Mouse (Mus musculus): ENCODE results near the gene Pik3c2a. TPM values are rescaled to one million over a fixed set of nuclear protein-coding genes. Genes with fewer than 3 reads are reported as not detected.

Pik3c2a gene
- polyA plus RNA-seq, 1 experiment from 2014 or later: 35.3 TPM

DNA sequence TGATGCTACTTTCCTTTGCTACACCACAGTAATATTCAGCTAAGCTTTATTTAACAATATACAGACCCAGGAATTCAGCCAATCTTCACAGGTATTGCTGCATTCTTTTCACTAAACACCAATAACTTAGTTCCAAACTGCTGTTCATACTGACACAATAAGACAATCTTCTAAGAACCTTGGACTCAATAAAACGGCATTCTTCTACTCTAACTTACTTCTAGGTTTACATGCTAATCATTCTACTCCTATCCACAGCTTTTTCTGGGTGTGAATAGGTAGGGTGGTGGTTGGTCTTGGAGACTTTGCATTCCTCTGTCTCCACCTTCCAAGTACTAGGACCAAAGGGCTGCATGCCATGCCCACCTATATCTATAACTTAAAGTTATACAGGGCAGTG, 69.0 kb downstream of the Pik3c2a start:
- H3K36me3 ChIP-seq (ENCODE audit: control insufficient read depth, insufficient read depth, low read length): no peaks in the 10 kb centered on the region; the same call in 1 of the 2 replicates
- ATAC-seq (ENCODE audit: insufficient number of reproducible peaks, low FRiP score, low TSS enrichment, low read depth) (no peak), DNase-seq (ENCODE audit: low spot score) (no peak)
- no peaks in the 10 kb centered on the region; the same call in 1 of the 2 replicates for H3K9me3 ChIP-seq (ENCODE audit: control insufficient read depth, low read length)
- H3K27me3 ChIP-seq (ENCODE audit: control insufficient read depth, insufficient read depth, low read length): no peaks in the 10 kb centered on the region
- no peak overlapping the region for H3K9ac ChIP-seq (ENCODE audit: low read length)
- H3K27ac ChIP-seq (replicated peaks; ENCODE audit: low read depth, low read length): no peak overlapping the region
- WGBS: 90% methylated on average over 1 of the region's 1 CpGs
- no peak overlapping the region for H3K4me2 ChIP-seq (ENCODE audit: low read depth, severe bottlenecking)
- H3K4me1 ChIP-seq (ENCODE audit: control insufficient read depth, insufficient read depth, low read length): no peaks in the 10 kb centered on the region
- no peak overlapping the region for H3K4me3 ChIP-seq (ENCODE audit: low read depth, low read length)

GRCm38 (mm10) chr7:116336226-116336625, 107.0 kb downstream of the Pik3c2a start:
- H3K4me2 ChIP-seq (ENCODE audit: low read depth, severe bottlenecking): no peak overlapping the region
- no peaks in the 10 kb centered on the region for H3K9me3 ChIP-seq (ENCODE audit: control insufficient read depth, low read length)
- no peak overlapping the region for H3K9ac ChIP-seq (ENCODE audit: low read length)
- 0 out of 2 replicates have a peak, but pooled peaks cover 2% of the 10 kb centered on the region for H3K4me1 ChIP-seq (ENCODE audit: control insufficient read depth, insufficient read depth, low read length)
- no peaks in the 10 kb centered on the region for H3K27me3 ChIP-seq (ENCODE audit: control insufficient read depth, insufficient read depth, low read length)
- H3K36me3 ChIP-seq (ENCODE audit: control insufficient read depth, insufficient read depth, low read length): peaks cover 2% of the 10 kb centered on the region; the same call in 1 of the 2 replicates
- 75% methylated on average over 1 of the region's 1 CpGs for WGBS
- H3K27ac ChIP-seq (replicated peaks; ENCODE audit: low read depth, low read length): no peak overlapping the region
- peak; percentile 60 for DNase-seq (ENCODE audit: low spot score)
- H3K4me3 ChIP-seq (ENCODE audit: low read depth, low read length): no peak overlapping the region
- ATAC-seq (ENCODE audit: insufficient number of reproducible peaks, low FRiP score, low TSS enrichment, low read depth): no peak

DNA sequence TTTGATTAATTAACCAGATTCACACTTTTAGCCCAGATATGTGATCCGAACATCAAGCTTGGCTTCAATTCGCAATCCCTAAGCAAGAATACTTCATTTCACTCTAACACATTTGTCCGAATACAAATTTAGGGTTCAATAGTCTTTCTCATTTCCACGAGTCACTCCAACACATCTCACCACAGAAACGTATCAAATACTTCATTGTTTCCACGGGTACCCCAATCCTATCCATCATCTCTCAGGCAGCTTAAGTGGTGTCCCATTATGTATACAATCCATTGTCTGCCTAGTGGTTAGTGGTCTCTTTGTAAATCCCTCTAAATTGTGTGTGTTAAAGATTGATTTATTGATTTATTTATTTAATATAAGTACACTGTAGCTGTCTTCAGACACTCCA, 108.1 kb downstream of the Pik3c2a start:
- H3K9ac ChIP-seq (ENCODE audit: low read length): no peak overlapping the region
- no peaks in the 10 kb centered on the region for H3K9me3 ChIP-seq (ENCODE audit: control insufficient read depth, low read length)
- H3K4me2 ChIP-seq (ENCODE audit: low read depth, severe bottlenecking): no peak overlapping the region; the same call in 1 of the 2 replicates
- no peak overlapping the region; the same call in 1 of the 2 replicates for H3K4me3 ChIP-seq (ENCODE audit: low read depth, low read length)
- no peak for DNase-seq (ENCODE audit: low spot score)
- WGBS: 88% methylated on average over 6 of the region's 6 CpGs
- H3K36me3 ChIP-seq (ENCODE audit: control insufficient read depth, insufficient read depth, low read length): peaks cover 8% of the 10 kb centered on the region
- H3K27ac ChIP-seq (replicated peaks; ENCODE audit: low read depth, low read length): no peak overlapping the region
- 0 out of 2 replicates have a peak, but pooled peaks cover 2% of the 10 kb centered on the region for H3K4me1 ChIP-seq (ENCODE audit: control insufficient read depth, insufficient read depth, low read length)
- ATAC-seq (ENCODE audit: insufficient number of reproducible peaks, low FRiP score, low TSS enrichment, low read depth): no peak
- H3K27me3 ChIP-seq (ENCODE audit: control insufficient read depth, insufficient read depth, low read length): no peaks in the 10 kb centered on the region

DNA sequence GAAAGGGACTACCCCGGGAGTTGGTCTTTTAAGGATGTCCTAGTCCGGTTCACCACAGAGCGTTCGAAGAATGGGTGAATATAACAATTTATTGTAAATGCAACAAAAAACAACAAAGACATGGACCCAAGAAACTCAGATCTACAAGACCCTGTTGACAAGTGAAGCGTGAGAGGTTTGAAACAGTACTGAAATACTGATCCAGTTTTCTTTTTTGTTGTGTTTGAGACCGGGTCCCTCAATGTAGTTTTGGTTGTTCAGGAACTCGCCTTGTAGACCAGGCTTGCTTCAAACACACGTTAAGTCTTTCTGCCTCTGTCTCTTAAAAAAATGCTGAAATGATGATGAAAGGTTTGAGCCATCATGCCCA, 108.6 kb downstream of the Pik3c2a start:
- Histone ChIP-seq H3K4me2 (ENCODE audit: low read depth, severe bottlenecking) (peak overlapping the region; percentile 62), H3K4me1 (ENCODE audit: control insufficient read depth, insufficient read depth, low read length) (0 out of 2 replicates have a peak, but pooled peaks cover 2% of the 10 kb centered on the region), H3K27ac (replicated peaks; ENCODE audit: low read depth, low read length) (peak overlapping the region; percentile 10; the same call in 1 of the 2 replicates), H3K9me3 (ENCODE audit: control insufficient read depth, low read length) (no peaks in the 10 kb centered on the region), H3K27me3 (ENCODE audit: control insufficient read depth, insufficient read depth, low read length) (no peaks in the 10 kb centered on the region), H3K36me3 (ENCODE audit: control insufficient read depth, insufficient read depth, low read length) (peaks cover 13% of the 10 kb centered on the region), H3K4me3 (ENCODE audit: low read depth, low read length) (peak overlapping the region; percentile 67), H3K9ac (ENCODE audit: low read length) (peak overlapping the region; percentile 83)
- DNase-seq (ENCODE audit: low spot score): no peak
- 22% methylated on average over 8 of the region's 8 CpGs for WGBS
- ATAC-seq (ENCODE audit: insufficient number of reproducible peaks, low FRiP score, low TSS enrichment, low read depth): no peak

- Histone ChIP-seq H3K9me3 (ENCODE audit: control insufficient read depth, low read length) (no peaks in the 10 kb centered on the region), H3K36me3 (ENCODE audit: control insufficient read depth, insufficient read depth, low read length) (peaks cover 13% of the 10 kb centered on the region), H3K27ac (replicated peaks; ENCODE audit: low read depth, low read length) (peak within 1 kb of the TSS; percentile 10; the same call in 1 of the 2 replicates), H3K4me1 (ENCODE audit: control insufficient read depth, insufficient read depth, low read length) (0 out of 2 replicates have a peak, but pooled peaks cover 2% of the 10 kb centered on the region), H3K27me3 (ENCODE audit: control insufficient read depth, insufficient read depth, low read length) (no peaks in the 10 kb centered on the region), H3K9ac (ENCODE audit: low read length) (peak within 1 kb of the TSS; percentile 83), H3K4me2 (ENCODE audit: low read depth, severe bottlenecking) (peak within 1 kb of the TSS; percentile 62), H3K4me3 (ENCODE audit: low read depth, low read length) (peak within 1 kb of the TSS; percentile 67)
- DNase-seq (ENCODE audit: low spot score) (peak; percentile 98), ATAC-seq (ENCODE audit: insufficient number of reproducible peaks, low FRiP score, low TSS enrichment, low read depth) (peak; percentile 98)
- WGBS: under 1% methylated on average over 78 of the region's 78 CpGs
Measured at GRCm38 (mm10) chr7:116333713-116334668, 109.3 kb downstream of the Pik3c2a start, which contains the start of gene Rps13. Gene Rps13 (minus strand): TSS chr7:116334195.

DNA sequence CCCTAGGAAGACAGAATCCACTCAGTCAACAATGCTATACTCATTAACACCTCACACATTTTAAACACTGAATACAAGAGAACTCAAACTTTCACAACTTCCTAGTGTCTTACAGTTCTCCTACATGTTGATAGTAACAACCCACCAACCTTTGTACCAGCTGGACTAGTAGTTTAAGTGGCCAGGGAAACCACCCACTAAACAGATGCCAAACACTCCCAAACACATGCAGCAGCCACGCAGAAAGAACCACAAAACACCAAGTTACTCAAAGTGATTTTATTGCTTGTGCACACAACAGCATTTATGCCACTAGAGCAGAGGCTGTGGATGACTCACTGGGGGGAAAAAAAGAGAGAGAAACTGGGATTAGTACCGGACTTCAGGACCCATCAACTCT, 112.0 kb downstream of the Pik3c2a start:
- 0 out of 2 replicates have a peak, but pooled peaks cover 2% of the 10 kb centered on the region for H3K4me1 ChIP-seq (ENCODE audit: control insufficient read depth, insufficient read depth, low read length)
- 97% methylated on average over 2 of the region's 2 CpGs for WGBS
- no peak overlapping the region for H3K4me2 ChIP-seq (ENCODE audit: low read depth, severe bottlenecking)
- peaks cover 13% of the 10 kb centered on the region for H3K36me3 ChIP-seq (ENCODE audit: control insufficient read depth, insufficient read depth, low read length)
- H3K9me3 ChIP-seq (ENCODE audit: control insufficient read depth, low read length): no peaks in the 10 kb centered on the region
- DNase-seq (ENCODE audit: low spot score) (no peak), ATAC-seq (ENCODE audit: insufficient number of reproducible peaks, low FRiP score, low TSS enrichment, low read depth) (no peak)
- no peaks in the 10 kb centered on the region for H3K27me3 ChIP-seq (ENCODE audit: control insufficient read depth, insufficient read depth, low read length)
- no peak overlapping the region for H3K4me3 ChIP-seq (ENCODE audit: low read depth, low read length)
- H3K9ac ChIP-seq (ENCODE audit: low read length): no peak overlapping the region
- no peak overlapping the region for H3K27ac ChIP-seq (replicated peaks; ENCODE audit: low read depth, low read length)

GRCm38 (mm10) chr7:116329858-116330257, 113.4 kb downstream of the Pik3c2a start:
- no peak overlapping the region for H3K4me2 ChIP-seq (ENCODE audit: low read depth, severe bottlenecking)
- WGBS: 94% methylated on average over 4 of the region's 4 CpGs
- H3K4me1 ChIP-seq (ENCODE audit: control insufficient read depth, insufficient read depth, low read length): 0 out of 2 replicates have a peak, but pooled peaks cover 2% of the 10 kb centered on the region
- ATAC-seq (ENCODE audit: insufficient number of reproducible peaks, low FRiP score, low TSS enrichment, low read depth) (no peak), DNase-seq (ENCODE audit: low spot score) (no peak)
- H3K9me3 ChIP-seq (ENCODE audit: control insufficient read depth, low read length): no peaks in the 10 kb centered on the region
- H3K27ac ChIP-seq (replicated peaks; ENCODE audit: low read depth, low read length): no peak overlapping the region
- H3K27me3 ChIP-seq (ENCODE audit: control insufficient read depth, insufficient read depth, low read length): no peaks in the 10 kb centered on the region
- H3K4me3 ChIP-seq (ENCODE audit: low read depth, low read length): no peak overlapping the region
- H3K36me3 ChIP-seq (ENCODE audit: control insufficient read depth, insufficient read depth, low read length): peaks cover 13% of the 10 kb centered on the region
- no peak overlapping the region for H3K9ac ChIP-seq (ENCODE audit: low read length)

- no peak overlapping the region for H3K4me3 ChIP-seq (ENCODE audit: low read depth, low read length)
- H3K4me1 ChIP-seq (ENCODE audit: control insufficient read depth, insufficient read depth, low read length): 0 out of 2 replicates have a peak, but pooled peaks cover 2% of the 10 kb centered on the region
- ATAC-seq (ENCODE audit: insufficient number of reproducible peaks, low FRiP score, low TSS enrichment, low read depth) (no peak), DNase-seq (ENCODE audit: low spot score) (no peak)
- no peak overlapping the region for H3K4me2 ChIP-seq (ENCODE audit: low read depth, severe bottlenecking)
- H3K36me3 ChIP-seq (ENCODE audit: control insufficient read depth, insufficient read depth, low read length): peaks cover 13% of the 10 kb centered on the region
- 78% methylated on average over 7 of the region's 7 CpGs for WGBS
- H3K9me3 ChIP-seq (ENCODE audit: control insufficient read depth, low read length): no peaks in the 10 kb centered on the region
- no peaks in the 10 kb centered on the region for H3K27me3 ChIP-seq (ENCODE audit: control insufficient read depth, insufficient read depth, low read length)
- H3K9ac ChIP-seq (ENCODE audit: low read length): no peak overlapping the region
- no peak overlapping the region for H3K27ac ChIP-seq (replicated peaks; ENCODE audit: low read depth, low read length)
Measured at GRCm38 (mm10) chr7:116328777-116329176, 114.5 kb downstream of the Pik3c2a start.
